Mouse (Mus musculus): ENCODE measurements around the gene Ppm1j. TPM values are rescaled to one million over a fixed set of nuclear protein-coding genes. Genes with fewer than 3 reads are reported as not detected.

Gene Ppm1j
- polyA plus RNA-seq, 1 experiment: not detected

- no peaks in the 10 kb centered on the region; the same call in 1 of the 2 replicates for H3K9me3 ChIP-seq (ENCODE audit: control insufficient read depth, low read length)
- no peaks in the 10 kb centered on the region for H3K36me3 ChIP-seq (ENCODE audit: control insufficient read depth)
- peak within 1 kb of the TSS; percentile 34 for H3K4me3 ChIP-seq (replicated peaks)
- H3K4me1 ChIP-seq (ENCODE audit: control insufficient read depth): peaks cover 15% of the 10 kb centered on the region
- peaks cover 97% of the 10 kb centered on the region for H3K27me3 ChIP-seq (ENCODE audit: control insufficient read depth)
- TF ChIP-seq TAL1 (IDR thresholded peaks at IDR 0.05; ENCODE audit: low read length) (no peak), GATA1 (IDR thresholded peaks at IDR 0.05; ENCODE audit: low read length) (no peak)
These were observed 631 bp downstream of the Ppm1j start, which contains the start of gene Fam19a3 for GRCm38 (mm10) chr3:104781471-104781903. TSS of gene Fam19a3 (minus strand) at chr3:104781840.

DNA sequence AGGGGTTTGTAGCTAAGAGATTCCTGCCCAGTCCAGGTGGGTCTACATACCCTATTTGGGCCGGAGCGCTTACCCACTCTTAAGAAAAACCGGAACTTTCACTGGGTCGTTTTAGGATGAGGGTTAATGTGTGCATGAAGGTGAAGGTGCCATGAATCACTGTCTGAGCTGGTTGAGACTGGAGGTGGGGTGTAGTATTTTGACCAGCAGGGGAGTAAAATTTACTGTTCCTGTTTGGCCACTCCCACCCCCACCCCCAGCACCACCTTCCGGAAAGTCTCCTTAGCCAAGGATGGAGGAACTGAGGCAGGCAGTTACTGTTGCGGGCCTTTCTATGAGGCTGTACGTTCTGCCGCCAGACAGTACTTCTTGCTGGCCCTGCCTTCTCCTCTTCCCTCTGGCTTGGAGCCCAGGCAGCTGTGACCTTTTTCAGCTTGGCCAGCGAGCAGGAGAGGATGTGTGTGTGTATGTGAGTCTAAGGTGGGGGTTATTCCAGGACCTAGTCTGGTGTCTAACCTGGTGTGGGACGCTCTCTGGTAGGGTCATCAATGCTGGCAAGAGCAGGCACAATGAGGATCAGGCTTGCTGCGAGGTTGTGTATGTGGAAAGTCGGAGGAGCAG, 1.3 kb downstream of the Ppm1j start:
- Histone ChIP-seq H3K4me1 (ENCODE audit: control insufficient read depth) (peaks cover 15% of the 10 kb centered on the region), H3K36me3 (ENCODE audit: control insufficient read depth) (no peaks in the 10 kb centered on the region), H3K27me3 (ENCODE audit: control insufficient read depth) (peaks cover 92% of the 10 kb centered on the region), H3K4me3 (replicated peaks) (no peak overlapping the region), H3K9me3 (ENCODE audit: control insufficient read depth, low read length) (no peaks in the 10 kb centered on the region; the same call in 1 of the 2 replicates)
- TF ChIP-seq TAL1 (IDR thresholded peaks at IDR 0.05; ENCODE audit: low read length): no peak

GRCm38 (mm10) chr3:104783971-104784500, 3.2 kb downstream of the Ppm1j start:
- TF ChIP-seq GATA1 (IDR thresholded peaks at IDR 0.05; ENCODE audit: low read length) (no peak), TAL1 (IDR thresholded peaks at IDR 0.05; ENCODE audit: low read length) (no peak)
- Histone ChIP-seq H3K4me1 (ENCODE audit: control insufficient read depth) (peaks cover 20% of the 10 kb centered on the region), H3K36me3 (ENCODE audit: control insufficient read depth) (no peaks in the 10 kb centered on the region), H3K9me3 (ENCODE audit: control insufficient read depth, low read length) (no peaks in the 10 kb centered on the region; the same call in 1 of the 2 replicates), H3K27me3 (ENCODE audit: control insufficient read depth) (peaks cover 92% of the 10 kb centered on the region), H3K4me3 (replicated peaks) (no peak overlapping the region)

DNA sequence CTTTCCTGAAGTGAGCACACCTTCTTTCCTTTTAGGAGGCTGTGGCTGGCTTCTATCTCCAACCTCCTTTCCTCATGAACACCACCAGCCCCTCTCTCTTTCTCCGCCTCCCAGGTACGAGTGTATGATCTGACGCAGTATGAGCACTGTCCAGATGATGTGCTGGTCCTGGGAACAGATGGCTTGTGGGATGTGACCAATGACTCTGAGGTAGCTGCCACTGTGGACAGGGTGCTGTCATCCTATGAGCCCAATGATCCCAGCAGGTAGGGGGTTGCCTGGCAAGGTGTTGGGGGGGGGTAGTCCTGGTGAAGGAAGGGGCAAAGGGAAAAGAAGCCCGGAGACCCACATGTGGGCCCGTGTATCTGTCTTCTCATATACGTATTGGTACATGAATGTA, 4.4 kb downstream of the Ppm1j start:
- H3K27me3 ChIP-seq (ENCODE audit: control insufficient read depth): peaks cover 92% of the 10 kb centered on the region
- H3K4me1 ChIP-seq (ENCODE audit: control insufficient read depth): peaks cover 20% of the 10 kb centered on the region

DNA sequence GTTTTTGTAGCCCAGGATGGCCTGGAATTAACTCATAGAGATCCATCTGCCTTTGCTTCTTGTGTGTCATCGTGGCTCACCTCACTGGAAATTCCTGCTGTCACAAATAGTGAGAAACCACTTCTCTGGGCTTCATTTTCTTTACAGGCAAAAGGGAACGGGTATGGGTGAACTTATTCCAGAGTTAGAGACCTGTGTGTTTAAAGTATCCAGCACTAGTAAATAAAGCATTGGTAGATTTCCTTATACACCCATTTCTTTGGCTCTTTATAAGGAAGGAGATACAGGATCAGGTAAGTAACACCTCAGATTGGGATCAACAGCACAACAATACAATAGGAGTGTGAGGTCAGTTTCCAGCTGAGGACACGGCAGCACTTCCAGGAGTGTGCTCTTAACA, 7.2 kb downstream of the Ppm1j start, which contains the start of gene Rhoc:
Rhoc (plus strand) TSS at position 301 of the 400 bp plus-strand sequence.
- no peaks in the 10 kb centered on the region for H3K9me3 ChIP-seq (ENCODE audit: control insufficient read depth, low read length)
- peaks cover 3% of the 10 kb centered on the region; the same call in 1 of the 2 replicates for H3K36me3 ChIP-seq (ENCODE audit: control insufficient read depth)
- peak within 1 kb of the TSS; percentile 49 for H3K4me3 ChIP-seq (replicated peaks)
- H3K4me1 ChIP-seq (ENCODE audit: control insufficient read depth): peaks cover 9% of the 10 kb centered on the region
- H3K27me3 ChIP-seq (ENCODE audit: control insufficient read depth): peaks cover 77% of the 10 kb centered on the region
- TF ChIP-seq GATA1 (IDR thresholded peaks at IDR 0.05; ENCODE audit: low read length): no peak
- TF ChIP-seq TAL1 (IDR thresholded peaks at IDR 0.05; ENCODE audit: low read length): no peak

More for the DNA sequence above, 4.4 kb downstream of the Ppm1j start:
- Histone ChIP-seq H3K4me3 (replicated peaks) (no peak overlapping the region), H3K9me3 (ENCODE audit: control insufficient read depth, low read length) (no peaks in the 10 kb centered on the region; the same call in 1 of the 2 replicates), H3K36me3 (ENCODE audit: control insufficient read depth) (no peaks in the 10 kb centered on the region)
- TF ChIP-seq TAL1 (IDR thresholded peaks at IDR 0.05; ENCODE audit: low read length) (no peak), GATA1 (IDR thresholded peaks at IDR 0.05; ENCODE audit: low read length) (no peak)

DNA sequence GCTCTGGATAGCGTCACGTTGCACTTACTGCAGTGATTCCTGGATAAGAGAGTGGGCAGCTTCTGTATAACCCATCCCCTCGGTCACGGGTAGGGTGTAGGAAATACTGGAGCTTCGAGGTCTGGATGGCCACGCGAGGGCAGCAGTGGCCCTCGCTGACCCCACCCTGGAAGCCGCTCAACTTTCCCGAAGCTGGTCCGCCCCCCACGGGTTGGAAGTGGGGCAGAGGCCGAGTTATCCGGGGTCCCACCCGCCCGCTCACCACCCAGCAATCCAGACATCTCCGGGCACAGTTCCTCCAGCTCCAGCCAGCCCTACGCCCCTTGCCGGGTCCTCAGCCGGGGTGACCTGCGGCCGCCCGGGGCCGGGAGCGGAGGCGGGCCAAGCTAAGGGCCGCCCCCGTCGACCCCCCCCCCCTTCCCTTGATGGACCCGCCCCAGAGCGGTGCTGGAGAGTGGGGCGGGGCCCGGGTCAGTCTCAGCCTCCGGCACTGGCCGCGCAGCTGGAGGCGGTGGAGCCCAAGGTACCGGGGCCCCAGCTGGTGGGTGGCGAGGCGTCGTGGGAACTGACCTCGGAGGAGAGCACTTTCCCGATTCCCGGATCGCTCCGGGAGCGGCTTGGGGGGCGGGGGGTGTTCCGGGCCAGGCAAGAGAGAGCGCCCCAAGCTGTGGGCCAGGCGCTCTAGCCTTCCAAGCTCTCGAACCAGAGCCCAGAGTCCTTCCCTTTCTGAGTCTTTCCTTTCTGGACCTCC, 7.9 kb downstream of the Ppm1j start:
- Histone ChIP-seq H3K4me1 (ENCODE audit: control insufficient read depth) (peaks cover 10% of the 10 kb centered on the region), H3K9me3 (ENCODE audit: control insufficient read depth, low read length) (no peaks in the 10 kb centered on the region), H3K27me3 (ENCODE audit: control insufficient read depth) (peaks cover 71% of the 10 kb centered on the region), H3K36me3 (ENCODE audit: control insufficient read depth) (peaks cover 3% of the 10 kb centered on the region; the same call in 1 of the 2 replicates), H3K4me3 (replicated peaks) (peak overlapping the region; percentile 49)
- TF ChIP-seq GATA1 (IDR thresholded peaks at IDR 0.05; ENCODE audit: low read length) (no peak), TAL1 (IDR thresholded peaks at IDR 0.05; ENCODE audit: low read length) (no peak)

- H3K4me3 ChIP-seq (replicated peaks): peak overlapping the region; percentile 49
- H3K9me3 ChIP-seq (ENCODE audit: control insufficient read depth, low read length): no peaks in the 10 kb centered on the region
- no peak for TF ChIP-seq GATA1 (IDR thresholded peaks at IDR 0.05; ENCODE audit: low read length)
- peaks cover 13% of the 10 kb centered on the region for H3K4me1 ChIP-seq (ENCODE audit: control insufficient read depth)
- peaks cover 65% of the 10 kb centered on the region for H3K27me3 ChIP-seq (ENCODE audit: control insufficient read depth)
- peaks cover 3% of the 10 kb centered on the region; the same call in 1 of the 2 replicates for H3K36me3 ChIP-seq (ENCODE audit: control insufficient read depth)
These were observed 8.4 kb downstream of the Ppm1j start for GRCm38 (mm10) chr3:104789312-104789605.

GRCm38 (mm10) chr3:104789822-104790221, 9.0 kb downstream of the Ppm1j start:
- H3K4me1 ChIP-seq (ENCODE audit: control insufficient read depth): peaks cover 15% of the 10 kb centered on the region
- peaks cover 61% of the 10 kb centered on the region for H3K27me3 ChIP-seq (ENCODE audit: control insufficient read depth)
- no peaks in the 10 kb centered on the region for H3K9me3 ChIP-seq (ENCODE audit: control insufficient read depth, low read length)
- H3K36me3 ChIP-seq (ENCODE audit: control insufficient read depth): peaks cover 3% of the 10 kb centered on the region; the same call in 1 of the 2 replicates
- TF ChIP-seq TAL1 (IDR thresholded peaks at IDR 0.05; ENCODE audit: low read length) (no peak), GATA1 (IDR thresholded peaks at IDR 0.05; ENCODE audit: low read length) (no peak)
- H3K4me3 ChIP-seq (replicated peaks): no peak overlapping the region

DNA sequence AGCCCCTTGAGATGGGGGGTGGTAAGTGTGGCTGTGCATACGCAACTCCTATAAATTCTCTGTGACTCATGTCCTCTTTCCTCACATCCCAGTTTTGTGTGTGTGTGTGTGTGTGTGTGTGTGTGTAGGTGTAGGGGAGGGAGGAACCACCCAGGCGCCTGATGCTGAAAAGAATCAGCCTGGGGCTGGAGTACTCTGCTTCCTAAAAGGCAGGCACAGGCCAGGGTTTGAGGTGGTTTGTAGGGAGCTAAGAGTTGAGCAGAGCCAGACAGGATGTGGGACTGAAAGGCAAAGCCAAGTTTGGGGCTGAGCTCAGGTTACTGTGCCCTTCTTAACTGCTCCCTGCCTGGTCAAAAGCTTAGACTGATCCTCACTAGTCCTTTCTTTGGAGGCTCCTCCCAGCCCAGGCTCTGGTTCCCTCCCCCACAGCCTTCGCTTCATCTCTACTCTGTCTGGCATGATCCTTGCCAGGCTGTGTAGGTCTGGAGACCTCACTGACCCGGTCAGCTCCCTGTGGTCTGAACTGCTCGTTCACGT, 9.6 kb downstream of the Ppm1j start:
- TF ChIP-seq TAL1 (IDR thresholded peaks at IDR 0.05; ENCODE audit: low read length) (no peak), GATA1 (IDR thresholded peaks at IDR 0.05; ENCODE audit: low read length) (no peak)
- peaks cover 6% of the 10 kb centered on the region for H3K36me3 ChIP-seq (ENCODE audit: control insufficient read depth)
- H3K4me1 ChIP-seq (ENCODE audit: control insufficient read depth): peaks cover 15% of the 10 kb centered on the region
- no peak overlapping the region for H3K4me3 ChIP-seq (replicated peaks)
- H3K9me3 ChIP-seq (ENCODE audit: control insufficient read depth, low read length): no peaks in the 10 kb centered on the region
- H3K27me3 ChIP-seq (ENCODE audit: control insufficient read depth): peaks cover 55% of the 10 kb centered on the region
